Mouse (Mus musculus) adrenal gland, postnatal 36 days (tissue): Measurements from ENCODE around the gene Nrgn. TPM values are rescaled to one million over a fixed set of nuclear protein-coding genes. Genes with fewer than 3 reads are reported as not detected.

Experiments used
- DNase-seq, 2 experiments: peaks; one replicate each; pipeline ENCODE4 v3.0.0; 2021; ENCODE audit warnings: mixed read lengths in 1 of 2
- total RNA-seq, 2 experiments: library from RNA; stranded (reverse); gene quantifications; 2 replicates each; pipeline ENCODE4 v1.2.3; 2021

Nrgn gene
- total RNA-seq, 2 experiments from 2014 or later = 1.2 to 3.8 TPM

DNA sequence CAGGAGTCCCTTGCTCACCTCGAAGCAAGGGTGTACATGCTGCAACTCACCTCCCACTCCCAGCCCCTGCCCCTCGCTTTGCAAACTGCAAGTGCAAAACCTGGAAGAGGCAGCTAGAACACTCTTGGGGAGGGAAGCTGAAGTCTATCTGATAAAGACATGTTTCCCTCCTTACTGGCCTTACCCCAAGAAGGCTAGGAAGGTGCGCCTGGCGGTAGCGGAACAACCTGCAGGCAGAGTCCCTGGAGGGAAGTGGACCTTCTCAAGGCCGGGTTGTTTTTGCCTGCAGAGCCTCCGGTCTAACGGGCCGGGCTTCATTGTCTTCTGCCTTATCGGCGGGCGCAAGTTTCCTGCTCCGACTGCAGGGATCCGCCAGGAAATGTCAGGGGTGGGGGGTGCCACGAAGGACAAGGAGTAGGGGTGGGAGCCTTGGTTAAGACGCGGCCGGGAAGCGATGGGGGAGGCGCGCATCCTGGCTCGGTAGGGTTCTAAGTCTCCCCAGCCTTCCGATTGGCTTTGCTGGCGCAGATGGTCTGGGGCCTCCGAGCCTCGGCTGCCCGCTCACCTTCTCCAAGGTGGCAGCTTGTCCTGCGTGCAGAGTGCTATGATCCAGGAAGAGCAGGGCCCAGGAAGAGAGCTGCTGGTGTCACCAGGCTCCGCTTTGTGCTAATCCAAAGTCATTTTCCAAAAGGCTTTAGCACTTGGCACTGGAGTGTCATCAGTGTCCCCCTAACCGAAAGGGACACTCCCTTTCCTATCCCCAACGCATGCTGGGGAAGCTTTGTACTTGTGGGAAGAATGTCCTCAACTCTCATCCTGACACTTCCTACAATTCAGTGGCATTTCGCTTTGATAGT, 22.4 kb downstream of the Nrgn start:
- peak; percentile 76 to 86 for DNase-seq

GRCm38 (mm10) chr9:37528225-37528970, 24.3 kb downstream of the Nrgn start:
- DNase-seq = no peak

DNA sequence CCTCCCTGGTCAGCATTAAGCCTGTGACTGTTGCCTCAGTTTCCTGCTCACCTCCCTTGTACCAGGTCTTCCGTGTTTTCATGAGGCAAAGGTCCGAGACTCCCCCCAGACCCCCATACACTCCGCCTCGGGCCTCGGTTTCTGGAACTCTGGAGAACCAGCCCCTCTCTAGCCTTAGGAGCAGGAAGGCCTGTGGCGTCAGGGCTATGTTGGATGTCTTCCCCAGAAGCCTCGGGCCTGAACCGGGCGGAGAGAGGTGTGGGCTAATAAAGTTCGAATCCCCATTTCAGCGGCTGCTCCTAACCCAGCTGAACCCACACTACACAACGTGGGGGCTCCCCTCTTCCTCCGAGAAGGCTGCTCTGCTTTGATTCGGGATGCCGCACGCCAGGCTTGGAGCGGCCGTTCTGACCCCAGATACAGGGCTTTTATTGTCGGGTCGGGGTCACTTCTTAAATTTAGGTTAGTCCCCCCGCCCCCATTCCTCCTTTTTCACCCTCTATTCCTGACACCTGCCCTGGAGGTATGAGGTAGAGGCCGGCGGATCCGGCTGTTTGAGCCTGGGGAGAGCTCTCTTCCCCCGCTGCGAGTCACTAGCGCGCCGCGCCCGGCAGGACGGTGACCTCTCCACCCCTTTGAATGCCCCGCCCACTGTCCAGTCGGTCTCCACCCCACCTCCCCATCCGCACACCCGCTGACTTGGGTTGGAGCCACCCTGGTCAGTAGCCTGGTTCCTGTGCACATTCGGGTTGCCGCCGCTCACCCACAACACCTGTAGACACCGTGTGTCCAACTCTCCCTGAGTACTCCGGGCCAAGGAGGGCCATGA, 25.1 kb downstream of the Nrgn start, which contains the start of gene Esam:
Gene Esam (plus strand): TSS at position 683 of the 829 bp plus-strand sequence.
- peak; percentile 79 to 86 for DNase-seq

- peak; percentile 15 to 48 for DNase-seq
Observed at GRCm38 (mm10) chr9:37526443-37527395, 26.0 kb downstream of the Nrgn start.

DNA sequence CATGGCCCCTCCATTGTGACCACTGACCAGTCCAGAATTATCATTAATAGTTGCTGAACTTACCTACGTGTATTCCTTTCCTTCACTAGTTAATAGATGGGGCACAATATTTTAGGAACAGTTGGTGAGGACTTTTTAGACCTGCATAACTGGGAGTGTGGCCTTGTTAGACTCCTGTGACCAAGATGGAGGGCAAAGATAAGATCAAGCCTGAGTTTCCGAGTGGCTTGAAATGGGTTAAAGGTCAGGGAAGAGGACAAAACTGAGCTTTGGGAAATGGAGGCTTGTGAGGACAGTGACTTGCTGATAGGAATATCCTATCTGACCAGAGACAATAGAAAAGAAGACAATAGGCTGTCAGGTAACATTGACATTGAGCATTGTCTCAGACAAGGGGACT, 27.2 kb downstream of the Nrgn start:
- no peak for DNase-seq

GRCm38 (mm10) chr9:37519995-37520394, 32.7 kb downstream of the Nrgn start:
- DNase-seq = no peak

- DNase-seq = no peak
Observed at GRCm38 (mm10) chr9:37518991-37519390, 33.7 kb downstream of the Nrgn start.

DNA sequence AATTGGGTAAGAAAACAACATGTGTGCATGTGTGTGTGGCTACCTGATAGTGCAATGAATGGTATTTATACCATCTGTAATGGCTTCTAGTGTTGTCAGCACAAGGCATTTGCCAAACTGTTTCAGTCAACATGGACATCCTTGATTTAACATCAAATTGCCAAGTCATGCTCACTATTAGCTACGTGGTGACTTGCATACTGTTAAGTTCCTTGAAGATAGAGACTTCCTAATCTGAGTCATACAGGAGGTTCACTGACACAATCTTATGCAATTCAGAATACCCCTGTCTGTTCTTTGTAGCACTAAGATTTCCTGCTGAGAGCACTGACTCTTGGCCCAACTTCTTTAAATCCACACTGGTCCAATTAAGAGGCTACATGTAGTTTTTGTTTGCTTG, 35.2 kb downstream of the Nrgn start:
- no peak for DNase-seq

GRCm38 (mm10) chr9:37514456-37514855, 38.2 kb downstream of the Nrgn start:
- no peak for DNase-seq

- no peak for DNase-seq
Observed at GRCm38 (mm10) chr9:37512097-37512496, 40.6 kb downstream of the Nrgn start.

- no peak for DNase-seq
Observed at GRCm38 (mm10) chr9:37506023-37506422, 46.7 kb downstream of the Nrgn start.

DNA sequence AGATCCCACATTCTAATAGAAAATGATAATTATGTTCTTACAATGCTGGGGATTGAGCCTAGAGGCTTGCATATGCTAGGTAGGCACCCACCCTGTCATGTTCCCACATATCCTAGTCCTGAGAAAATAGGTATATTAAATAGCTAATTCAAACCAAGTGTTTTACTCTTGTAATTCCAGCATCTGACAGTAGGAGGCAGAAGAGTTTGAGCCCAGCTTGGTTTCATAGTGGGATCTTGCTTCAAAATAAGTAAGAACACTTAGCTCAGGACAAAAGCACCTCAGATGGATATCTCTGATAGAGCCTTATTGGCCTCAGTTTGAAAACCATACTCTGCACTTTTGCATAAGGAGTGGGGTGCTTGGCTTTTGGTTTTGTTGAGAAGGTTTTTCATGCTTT, 48.4 kb downstream of the Nrgn start:
- no peak for DNase-seq

- no peak for DNase-seq
Observed at GRCm38 (mm10) chr9:37501170-37501569, 51.5 kb downstream of the Nrgn start.

- DNase-seq = no peak
Observed at GRCm38 (mm10) chr9:37500201-37500600, 52.5 kb downstream of the Nrgn start.

- no peak for DNase-seq
Observed at GRCm38 (mm10) chr9:37496325-37496724, 56.4 kb downstream of the Nrgn start.

- DNase-seq = no peak
Observed at GRCm38 (mm10) chr9:37495761-37496160, 56.9 kb downstream of the Nrgn start.

Other genes starting within 250 kb of the Nrgn start
- gene Ccdc15, start 204.5 kb downstream of the Nrgn start, total RNA-seq = 1 to 10 TPM; 2.1 TPM
- under 1 TPM in 1 of 2 experiments, not detected in 1; 0.20 TPM for gene Hepacam, start 185.6 kb downstream of the Nrgn start, total RNA-seq
- 10 to 100 TPM; 21.7 to 33.5 TPM for gene Robo4, start 151.0 kb downstream of the Nrgn start, total RNA-seq
- under 1 TPM; 0.76 to 0.86 TPM for gene Robo3, start 119.7 kb downstream of the Nrgn start, total RNA-seq
- 10 to 100 TPM; 17.4 to 29.5 TPM for gene Msantd2, start 63.6 kb downstream of the Nrgn start, total RNA-seq
- 10 to 100 TPM; 30.5 to 46.0 TPM for gene Esam, start 24.8 kb downstream of the Nrgn start, total RNA-seq
- 1 to 10 TPM; 1.1 to 5.7 TPM for gene Vsig2, start 13.6 kb downstream of the Nrgn start, total RNA-seq
- gene Siae, start 2.8 kb upstream of the Nrgn start, total RNA-seq = 10 to 100 TPM; 15.1 to 17.8 TPM
- 1 to 10 TPM; 3.0 to 4.4 TPM for gene Spa17, start 60.8 kb upstream of the Nrgn start, total RNA-seq
- 10 to 100 TPM; 82.0 to 91.9 TPM for gene Tbrg1, start 104.4 kb upstream of the Nrgn start, total RNA-seq
- under 1 TPM in 1 of 2 experiments, not detected in 1; 0.16 TPM for gene Panx3, start 116.3 kb upstream of the Nrgn start, total RNA-seq
- not detected for gene Olfr160, start 163.3 kb upstream of the Nrgn start, total RNA-seq
- not detected for gene Olfr874, start 192.2 kb upstream of the Nrgn start, total RNA-seq
- gene Olfr875, start 219.0 kb upstream of the Nrgn start, total RNA-seq = not detected